Mouse (Mus musculus) liver, embryonic 14.5 days (tissue): ENCODE results near the gene Dlec1.

Experiments
- CTCF ChIP-seq: IDR thresholded peaks from 2 replicates; pipeline ENCODE4 v1.5.1; 2016; ENCODE audit warnings: antibody characterized with exemption, low read depth, control low read depth
- EP300 ChIP-seq: IDR thresholded peaks from 2 replicates; pipeline ENCODE4 v1.6.1; 2016; ENCODE audit warnings: antibody characterized with exemption, low read depth

DNA sequence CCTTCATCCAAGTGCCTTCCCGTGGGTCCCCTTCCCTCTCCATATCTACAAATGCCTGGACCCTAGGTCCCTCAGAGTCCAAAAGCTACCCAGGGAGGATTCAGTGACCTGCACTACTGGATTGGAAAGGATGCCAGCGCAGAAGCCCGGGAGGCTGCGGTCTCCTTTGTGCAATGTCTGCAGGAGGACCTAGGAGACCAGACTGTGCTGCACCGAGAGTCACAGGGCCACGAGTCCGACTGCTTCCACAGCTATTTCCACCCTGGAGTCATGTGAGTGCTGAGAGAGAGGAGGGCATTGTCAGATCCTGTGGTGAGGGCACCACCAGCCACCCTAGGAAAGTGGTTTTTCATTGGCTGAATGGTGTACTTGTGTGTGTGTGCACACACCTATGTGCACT, 44.0 kb upstream of the Dlec1 start:
- no peak for TF ChIP-seq CTCF
- no peak for TF ChIP-seq EP300
